Mouse (Mus musculus): ENCODE data around the gene Mettl14.

Mettl14 gene

GRCm38 (mm10) chr3:123324326-123324725, 61.6 kb downstream of the Mettl14 start:
- no peak for ATAC-seq (ENCODE audit: insufficient number of reproducible peaks, low FRiP score, low TSS enrichment)

- ATAC-seq (ENCODE audit: insufficient number of reproducible peaks, low FRiP score, low TSS enrichment), result no peak
Measured at GRCm38 (mm10) chr3:123322147-123322546, 63.8 kb downstream of the Mettl14 start.

GRCm38 (mm10) chr3:123321612-123322011, 64.3 kb downstream of the Mettl14 start:
- peak; percentile 50; the same call in 1 of the 2 replicates for ATAC-seq (ENCODE audit: insufficient number of reproducible peaks, low FRiP score, low TSS enrichment)

GRCm38 (mm10) chr3:123320341-123320740, 65.6 kb downstream of the Mettl14 start:
- no peak for ATAC-seq (ENCODE audit: insufficient number of reproducible peaks, low FRiP score, low TSS enrichment)
